Mouse (Mus musculus) cerebellum, adult 18-20 months (tissue): ENCODE measurements at regions not wholly inside any gene's neighbourhood (a gene's known extent, or its start where the extent isn't known, plus 50 kb on each side); places are given as distances from the start of the nearest gene placed in this dataset.

Experiments used
- DNase-seq, 2 experiments: peaks; one replicate each; pipeline ENCODE4 v3.0.0; 2021

DNA sequence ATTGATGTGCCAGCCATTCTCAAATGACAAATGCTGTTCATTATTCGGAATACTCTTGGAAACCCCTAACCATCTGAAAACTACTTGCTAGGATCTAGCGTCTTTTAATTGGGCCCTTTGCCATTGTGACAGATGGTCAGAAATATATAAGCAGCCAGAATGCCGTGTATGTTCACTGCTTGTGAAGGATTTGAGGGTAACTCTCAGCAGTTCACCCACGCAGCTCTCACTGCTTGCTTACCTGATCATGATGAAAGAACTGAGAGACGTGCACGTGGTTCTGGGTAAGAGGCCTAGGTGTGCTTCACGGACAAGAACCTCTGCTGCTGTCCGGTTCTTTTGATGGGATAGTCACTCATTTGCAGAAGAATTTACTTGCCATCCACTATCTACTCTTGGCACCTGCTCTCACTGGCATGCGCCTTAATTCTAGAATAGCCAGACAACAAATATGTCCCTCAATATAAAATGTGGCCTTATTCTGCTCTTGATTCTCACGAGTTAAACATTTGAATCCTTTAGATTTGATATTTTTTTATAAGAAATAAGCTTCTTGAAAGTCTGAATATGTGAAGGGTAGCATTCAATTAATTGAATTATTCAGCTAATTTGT lies 328.1 kb downstream of the Ptprc start:
- DNase-seq: peak; percentile 46 to 53

DNA sequence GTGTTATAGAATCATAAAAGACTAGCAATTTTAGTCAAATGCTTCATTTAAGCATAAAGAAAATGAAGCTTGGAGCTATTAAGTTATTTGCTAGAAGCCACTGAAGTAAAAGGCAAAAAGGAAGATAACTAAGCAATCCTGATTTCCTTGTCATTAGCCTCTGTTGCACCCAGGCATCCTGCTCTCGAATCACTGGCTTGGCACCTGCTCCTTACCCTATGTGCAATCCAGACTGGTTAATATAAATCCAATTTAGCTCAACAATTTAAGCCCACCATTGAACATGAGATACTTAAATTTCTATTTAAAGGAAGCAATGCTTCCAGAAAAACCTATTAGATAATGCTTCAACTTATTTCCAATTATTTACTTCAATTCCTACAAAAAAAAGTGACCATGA lies 328.7 kb downstream of the Ptprc start:
- DNase-seq: peak in 1 of 2 experiments; percentile 7

DNA sequence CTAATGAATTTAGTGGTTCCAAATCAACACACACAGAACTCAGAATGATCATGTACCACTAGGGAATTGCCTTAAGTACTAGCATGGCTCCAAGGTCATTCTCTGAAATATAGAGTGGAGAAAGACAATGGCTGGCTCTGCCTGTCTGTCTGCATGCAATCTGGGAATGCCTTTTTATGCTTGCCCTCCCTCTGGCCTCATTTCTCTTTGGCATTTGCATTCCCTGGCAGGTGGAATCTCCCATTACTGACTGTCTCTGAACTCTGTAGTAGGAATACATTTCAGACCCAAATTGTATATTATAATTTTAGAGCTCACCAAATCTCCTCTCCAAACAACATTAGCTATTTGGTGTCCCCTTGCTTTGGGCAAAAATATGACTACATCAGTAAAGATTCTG lies 335.0 kb downstream of the Ptprc start:
- DNase-seq: peak; percentile 3 to 6

DNA sequence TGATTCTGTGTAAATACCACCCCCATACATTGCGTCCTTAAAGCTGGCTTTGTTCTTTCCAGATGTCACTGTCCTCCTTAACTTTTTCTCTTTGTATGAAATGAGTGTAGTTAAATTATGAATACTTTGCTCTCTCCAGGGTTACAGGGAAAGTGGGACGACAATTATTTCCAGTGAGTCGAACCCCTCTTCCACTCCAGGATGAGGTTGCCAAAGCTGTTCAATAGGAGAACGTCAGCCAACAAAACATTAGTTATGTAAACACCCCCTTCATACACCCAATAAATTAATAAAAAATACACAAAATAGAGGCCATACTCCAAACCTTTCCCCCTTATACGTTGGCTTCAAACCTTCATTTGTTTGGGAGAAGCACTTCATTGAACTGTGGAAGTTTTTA lies 335.8 kb downstream of the Ptprc start:
- no peak for DNase-seq

DNA sequence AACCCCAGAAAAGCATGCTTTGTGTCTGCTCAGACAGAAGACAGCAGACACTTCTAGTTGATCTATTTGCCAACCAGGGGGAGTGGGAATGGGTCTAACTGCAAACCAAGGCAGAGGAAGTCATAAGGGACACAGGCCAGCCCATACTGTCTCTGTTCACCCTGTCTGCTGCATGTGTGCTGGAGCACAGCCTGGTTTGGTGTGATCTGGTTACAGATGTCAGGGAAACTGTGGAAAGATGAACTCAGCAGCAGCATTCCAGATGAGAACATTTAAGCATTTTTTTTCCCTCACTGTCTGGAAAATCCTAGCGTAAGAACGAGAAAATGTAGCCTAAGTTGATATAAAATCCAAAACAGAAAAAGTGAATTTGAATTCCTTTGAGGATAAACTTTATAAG lies 336.2 kb downstream of the Ptprc start:
- no peak for DNase-seq

DNA sequence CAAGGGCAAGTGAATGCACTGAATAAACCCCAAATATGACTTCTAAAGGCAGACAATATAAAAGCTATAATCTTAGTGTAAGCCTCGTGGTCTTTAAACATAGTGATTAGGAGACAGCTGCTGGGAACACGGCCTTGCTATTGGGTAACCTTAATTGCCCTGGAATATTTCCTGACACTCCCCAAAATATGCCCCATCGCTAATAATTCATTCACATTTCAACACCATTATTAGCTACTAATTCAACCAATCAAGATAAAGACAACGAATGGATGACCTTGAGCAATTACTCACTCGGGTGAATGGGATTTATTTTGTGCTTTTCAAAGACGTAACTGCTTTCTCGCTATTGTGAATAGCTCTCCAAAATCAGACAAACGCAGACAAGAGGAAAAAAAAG lies 337.2 kb downstream of the Ptprc start:
- no peak for DNase-seq

DNA sequence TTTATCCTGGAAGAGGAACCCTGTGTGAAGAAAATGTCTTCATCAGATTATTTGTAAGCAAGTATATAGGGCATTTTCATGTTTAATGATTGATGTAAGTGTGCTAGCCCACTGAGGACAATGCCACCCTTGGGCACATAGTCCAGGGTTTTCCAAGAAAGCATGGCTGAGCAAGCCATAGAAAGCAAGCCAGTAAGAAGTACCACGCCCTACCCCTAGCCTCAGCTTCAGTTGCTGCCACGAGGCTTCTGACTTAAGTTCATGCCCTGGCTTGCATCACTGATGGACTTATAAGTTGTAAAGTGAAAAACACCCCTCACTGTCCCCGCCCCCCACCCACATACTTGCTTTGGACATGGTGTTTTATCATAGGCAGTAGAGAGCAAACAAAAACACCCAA lies 342.0 kb downstream of the Ptprc start:
- no peak for DNase-seq

DNA sequence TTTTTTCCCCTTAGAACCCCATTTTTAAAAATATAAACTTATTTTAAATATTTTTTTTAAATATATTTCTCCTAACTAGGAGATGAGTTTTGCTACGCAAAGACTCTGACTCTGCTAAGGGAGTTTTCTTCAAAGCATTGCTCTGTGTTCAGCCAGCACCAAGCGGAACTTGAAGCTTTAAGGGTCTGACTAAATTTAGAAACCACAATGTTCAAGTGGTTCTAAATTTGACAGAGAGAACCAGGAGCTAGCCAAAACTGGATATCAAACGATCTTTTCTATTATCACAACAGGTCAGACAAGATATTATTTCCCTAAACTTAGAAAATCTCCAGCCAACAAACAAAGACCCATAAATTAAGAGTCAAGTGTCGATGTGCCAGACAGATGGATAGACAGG lies 344.2 kb downstream of the Ptprc start:
- DNase-seq: no peak

DNA sequence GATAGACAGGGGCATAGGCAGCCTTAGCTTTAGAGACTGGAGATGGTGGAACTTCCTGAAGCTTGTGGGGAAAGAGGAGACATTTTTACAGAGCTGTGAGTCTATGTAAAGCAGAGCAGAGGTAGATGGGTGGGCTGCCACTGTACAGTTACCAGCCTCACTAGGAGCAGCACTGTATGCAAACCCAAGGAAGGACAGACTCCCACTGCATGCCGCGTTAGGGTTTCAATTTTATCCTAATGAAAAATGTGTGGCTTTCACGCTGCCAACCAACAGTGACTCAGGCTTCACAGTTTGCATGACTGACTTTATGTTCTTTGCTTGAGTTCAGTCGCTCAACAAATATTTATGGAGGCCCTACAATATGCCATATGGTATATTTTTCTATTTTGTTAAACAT lies 348.1 kb downstream of the Ptprc start:
- no peak for DNase-seq

DNA sequence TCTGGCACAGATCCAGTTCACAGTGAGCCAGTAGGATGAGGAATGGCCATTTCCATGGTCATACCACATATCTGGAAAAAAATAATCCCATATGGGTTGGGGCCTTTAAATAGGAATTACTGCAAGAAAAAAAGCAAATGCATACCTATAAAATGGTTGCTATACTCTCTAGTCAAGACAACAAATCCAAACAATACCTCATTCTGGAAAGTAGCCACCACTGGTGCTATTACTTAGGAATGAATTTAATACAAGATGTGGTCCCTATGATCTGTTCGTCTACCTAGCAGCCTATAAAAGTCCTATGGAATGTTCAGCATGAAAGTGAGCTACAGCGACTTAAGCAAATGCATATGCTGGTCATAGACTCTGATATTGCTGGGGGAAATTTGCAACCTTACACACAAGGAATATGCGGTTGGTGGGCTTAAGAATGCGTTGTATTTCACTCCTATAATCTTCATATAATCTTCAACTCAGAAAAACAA lies 360.1 kb downstream of the Ptprc start:
- DNase-seq: no peak

DNA sequence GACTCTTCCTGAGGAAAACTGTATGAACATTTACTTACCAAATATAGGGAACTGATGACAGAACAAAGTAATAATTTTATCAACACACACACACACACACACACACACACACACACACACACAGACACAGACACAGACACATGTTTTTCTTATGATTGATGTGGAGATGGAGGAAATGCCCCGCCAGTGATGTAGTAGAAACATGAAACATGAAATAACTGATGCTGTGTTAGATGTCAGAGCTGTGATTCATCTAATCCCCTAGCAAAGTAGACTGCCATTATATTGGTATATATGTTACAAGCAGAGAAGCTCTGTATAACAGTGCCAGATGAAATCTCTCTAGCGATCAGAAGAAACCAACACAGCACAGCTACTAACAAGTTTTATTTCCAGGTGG lies 361.0 kb downstream of the Ptprc start:
- no peak for DNase-seq

DNA sequence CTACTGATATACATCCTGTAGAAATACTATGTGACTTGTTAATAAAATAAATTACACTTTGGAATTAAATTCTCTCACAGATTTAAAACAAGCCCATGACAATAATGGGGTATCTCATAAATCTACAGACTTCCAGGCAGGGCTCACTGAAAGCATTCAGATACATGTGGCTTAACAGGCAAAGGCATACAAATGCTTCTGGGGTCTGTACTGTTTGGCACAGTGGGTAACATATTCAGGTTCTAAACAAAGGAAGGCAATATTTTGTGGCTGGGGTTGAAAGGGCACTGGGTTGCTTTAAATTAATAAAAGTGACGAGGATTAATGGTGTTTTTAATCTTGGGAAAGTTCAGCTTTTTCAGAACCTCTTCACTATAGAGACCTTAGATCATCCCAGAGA lies 361.8 kb downstream of the Ptprc start:
- DNase-seq: no peak

DNA sequence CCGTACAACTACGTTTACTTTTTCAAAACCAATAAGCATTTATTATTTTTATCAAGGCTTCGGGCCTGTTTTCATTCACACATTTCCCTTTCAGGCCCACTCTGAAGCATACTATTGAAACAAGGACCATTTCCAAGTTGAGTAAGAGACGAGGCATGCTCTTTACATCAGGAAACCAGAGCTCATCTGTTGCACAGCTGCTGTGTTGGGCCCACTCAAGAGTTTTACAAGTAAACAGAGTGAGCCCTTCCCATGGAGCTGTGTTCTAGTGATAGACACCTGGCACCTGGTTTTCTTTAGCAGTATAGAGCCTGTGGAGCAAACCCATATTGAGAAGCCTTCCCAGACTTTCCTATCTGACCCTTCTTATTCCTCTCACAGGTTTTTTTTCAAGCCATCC lies 363.5 kb downstream of the Ptprc start:
- no peak for DNase-seq

DNA sequence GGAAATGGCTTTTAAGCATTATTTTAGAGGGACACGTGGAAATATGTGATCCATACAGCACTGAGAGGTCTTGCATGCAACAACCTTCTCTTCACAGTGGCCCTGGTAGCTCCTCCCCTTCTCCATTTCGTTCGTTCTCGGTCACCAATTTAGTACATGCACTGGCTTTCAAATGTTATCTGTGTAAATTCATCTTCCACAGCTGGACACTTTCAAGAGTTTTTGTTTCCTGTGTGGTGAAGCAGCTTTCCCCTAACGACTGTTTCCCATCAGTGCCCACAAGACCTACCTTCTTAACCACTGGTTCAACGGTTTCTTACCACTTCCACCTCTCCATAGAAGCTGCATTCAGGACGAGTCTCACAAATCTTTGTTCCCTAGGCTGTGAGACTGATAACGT lies 368.8 kb downstream of the Ptprc start:
- DNase-seq: no peak

DNA sequence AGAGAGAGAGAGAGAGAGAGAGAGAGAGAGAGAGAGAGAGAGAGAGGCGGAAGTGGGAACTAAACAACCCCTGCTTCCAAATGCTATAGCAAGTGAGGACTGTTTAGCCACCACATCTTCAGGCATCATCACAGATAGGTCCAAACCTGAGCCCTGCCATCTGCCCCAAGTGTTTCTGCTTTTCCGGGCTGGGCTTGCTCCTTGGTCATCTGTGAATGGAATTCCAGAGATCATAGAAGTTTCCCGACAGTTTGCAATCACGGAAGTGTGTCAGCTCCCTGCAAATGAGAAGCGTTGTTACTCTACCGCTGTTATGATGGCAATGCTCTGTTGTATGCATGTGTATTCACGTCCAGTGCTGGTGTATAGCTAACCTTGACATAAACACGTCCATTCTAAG lies 369.3 kb downstream of the Ptprc start:
- no peak for DNase-seq

DNA sequence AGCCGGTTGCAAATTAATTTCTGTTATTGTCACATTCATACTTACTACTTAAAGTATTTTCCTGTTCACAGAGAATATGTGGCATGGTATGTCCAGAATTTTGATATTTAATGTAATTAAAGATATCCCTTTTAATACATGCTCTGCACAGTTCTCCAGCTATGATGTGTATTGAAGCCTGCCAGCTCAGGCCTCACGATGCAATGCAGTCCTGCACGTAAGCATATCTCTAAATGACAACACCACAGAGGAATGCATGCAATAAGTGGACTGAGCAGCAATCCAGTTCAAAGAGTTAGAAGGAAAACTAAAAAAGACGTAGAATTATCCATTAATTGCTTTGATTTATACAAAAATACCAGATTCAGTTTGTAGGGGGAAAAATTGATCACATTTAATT lies 373.4 kb downstream of the Ptprc start:
- no peak for DNase-seq

DNA sequence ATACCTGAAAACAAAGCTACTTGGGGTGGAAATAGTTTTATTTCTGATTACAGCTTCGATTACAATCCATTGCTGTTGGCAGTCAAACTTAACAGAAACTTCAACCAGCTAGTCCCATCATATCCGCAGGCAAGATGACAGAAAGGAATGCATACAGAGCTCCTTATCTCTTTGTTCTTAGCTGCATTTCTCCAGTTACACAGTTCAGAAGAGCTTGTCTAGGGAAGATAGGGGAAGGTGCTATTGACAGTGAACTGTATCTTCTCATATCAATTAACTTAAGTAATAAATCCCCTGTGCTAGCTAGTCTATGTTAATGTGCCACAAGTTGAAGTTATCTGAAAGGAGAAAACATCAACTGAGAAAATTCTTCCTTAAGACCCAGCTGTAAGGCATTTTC lies 374.8 kb downstream of the Ptprc start:
- DNase-seq: no peak

DNA sequence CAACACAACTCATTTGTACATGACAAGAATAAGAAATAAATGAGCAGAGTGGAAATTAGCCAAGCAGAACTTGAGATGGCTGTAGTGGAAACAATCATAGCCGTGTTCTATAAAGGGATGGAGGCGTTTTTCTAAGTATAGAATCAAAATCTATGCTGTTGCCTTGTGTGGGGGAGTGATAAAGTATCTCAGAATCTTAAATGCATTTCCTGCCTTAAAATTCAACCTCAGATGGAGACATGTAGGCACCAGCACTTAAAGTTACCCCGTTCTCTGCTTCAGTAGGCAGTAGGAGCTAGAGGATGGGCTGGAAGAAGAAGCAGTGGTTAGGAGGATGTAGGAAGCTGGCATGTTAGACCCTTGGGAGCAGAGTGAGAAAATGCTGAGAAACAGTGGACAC lies 386.7 kb downstream of the Ptprc start:
- DNase-seq: no peak

DNA sequence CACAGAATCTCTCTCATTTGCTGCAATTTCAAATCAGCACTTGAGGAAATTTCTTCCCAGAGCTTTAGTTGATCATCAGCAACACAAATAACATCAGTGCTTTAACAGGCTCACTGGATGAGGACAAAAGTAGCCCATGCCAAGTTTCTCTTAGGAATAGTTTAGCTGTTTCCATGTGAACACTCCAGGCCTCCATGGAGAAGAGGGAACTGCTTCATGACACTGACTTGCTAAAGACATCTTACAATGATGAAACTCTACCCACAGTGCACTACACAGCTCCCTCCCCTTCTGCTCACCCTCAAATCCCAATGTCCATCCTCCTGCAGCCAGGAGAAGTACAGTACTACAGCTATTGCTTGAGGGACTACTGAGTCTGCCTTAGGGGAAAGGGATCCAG lies 388.9 kb downstream of the Ptprc start:
- no peak for DNase-seq

DNA sequence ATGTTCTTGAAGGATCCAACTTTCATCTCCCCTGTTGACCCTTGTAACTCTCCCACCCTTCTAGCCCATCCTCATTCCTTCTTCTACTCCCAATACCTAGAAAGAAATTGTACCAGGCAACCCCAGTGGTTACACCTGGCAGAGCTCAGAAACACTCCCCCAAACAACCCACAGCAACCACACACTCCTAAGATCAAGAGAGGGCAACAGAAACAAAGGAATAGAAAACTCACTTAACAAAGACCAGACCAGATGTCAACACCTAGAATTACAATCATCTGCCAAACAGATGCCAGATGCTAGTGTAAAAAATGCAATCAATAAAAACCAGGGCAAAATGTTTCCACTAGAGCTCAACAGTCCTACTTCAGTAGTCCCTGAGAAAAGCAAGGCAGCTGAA lies 400.9 kb downstream of the Ptprc start:
- no peak for DNase-seq

DNA sequence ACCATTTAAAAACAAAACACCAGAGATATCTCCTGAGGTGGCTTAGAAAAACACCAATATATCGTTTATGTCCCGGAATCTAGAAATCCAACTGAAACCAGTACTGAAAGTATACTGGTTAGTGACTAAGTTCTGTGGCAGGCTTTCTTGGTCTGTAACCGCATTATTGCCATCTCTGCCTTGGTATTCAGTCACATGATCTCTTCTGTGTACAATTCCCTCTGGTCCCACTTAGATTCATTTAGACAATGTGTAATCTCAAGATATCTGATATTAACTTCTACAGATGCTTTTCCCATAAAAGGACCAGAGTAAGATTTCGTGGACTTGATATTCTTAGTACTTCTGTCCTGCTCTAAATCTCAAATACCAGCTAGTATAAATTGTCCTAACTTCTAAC lies 414.7 kb downstream of the Ptprc start:
- no peak for DNase-seq

DNA sequence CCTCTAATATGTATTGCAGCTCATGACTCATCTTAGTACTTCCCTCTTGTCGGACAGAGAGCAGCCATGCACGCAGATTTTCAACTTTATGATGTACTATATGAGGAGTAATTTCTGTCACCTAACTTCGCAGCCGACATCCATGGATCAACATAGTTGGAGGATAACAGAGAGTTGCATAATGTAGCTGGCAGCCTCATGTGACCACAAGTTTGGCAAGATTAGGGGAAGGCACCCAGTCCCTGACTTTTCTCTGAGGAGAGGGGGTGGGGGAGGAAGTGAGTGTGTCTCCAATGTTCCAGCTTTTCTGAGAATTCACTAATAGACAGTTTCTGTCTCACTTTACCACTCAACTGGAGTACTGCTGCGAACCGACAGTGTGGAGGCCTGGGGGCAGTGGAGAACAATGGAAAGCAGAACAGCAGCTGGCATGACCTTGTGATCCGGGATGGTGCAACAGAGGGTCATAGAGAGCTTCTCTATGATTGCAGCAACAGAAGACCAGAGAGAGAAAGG lies 424.0 kb downstream of the Ptprc start:
- DNase-seq: no peak

DNA sequence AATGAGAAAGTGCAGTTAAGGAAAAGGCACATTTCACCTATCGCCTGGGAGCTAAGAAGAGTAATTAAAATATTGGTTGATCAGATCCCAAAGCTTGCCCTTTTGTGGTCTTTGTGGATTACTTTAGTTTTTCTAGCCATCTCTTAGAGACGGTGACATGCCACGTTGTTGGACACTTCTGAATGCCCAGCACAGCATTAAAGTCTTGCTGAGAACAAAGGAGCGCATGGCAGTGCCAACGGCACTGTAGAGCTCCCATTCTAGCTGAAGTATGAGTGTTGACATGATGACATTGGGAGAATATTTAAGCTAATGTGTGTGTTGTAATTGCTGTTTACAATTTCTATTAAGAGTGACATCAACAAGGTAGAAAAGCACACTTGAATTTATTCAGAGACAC lies 424.6 kb downstream of the Ptprc start:
- no peak for DNase-seq

DNA sequence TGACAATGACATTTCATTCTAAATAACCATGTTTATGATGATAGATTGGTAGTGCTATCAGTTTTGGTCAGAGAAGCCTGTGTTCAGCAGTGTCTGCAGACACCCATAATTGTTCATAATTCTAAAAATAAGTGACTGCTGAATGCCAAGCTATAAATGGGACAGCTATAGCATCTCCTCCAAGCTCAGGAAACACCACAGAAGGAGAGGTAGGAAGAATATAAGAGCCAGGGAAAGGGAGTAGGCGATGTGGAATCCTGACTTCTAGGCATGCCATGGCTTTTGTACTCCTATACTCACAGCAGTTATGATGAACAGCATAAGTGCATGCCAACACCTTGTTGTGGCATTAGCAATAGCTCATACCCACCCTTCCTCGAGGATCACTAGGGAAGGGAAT lies 429.4 kb downstream of the Ptprc start:
- no peak for DNase-seq

DNA sequence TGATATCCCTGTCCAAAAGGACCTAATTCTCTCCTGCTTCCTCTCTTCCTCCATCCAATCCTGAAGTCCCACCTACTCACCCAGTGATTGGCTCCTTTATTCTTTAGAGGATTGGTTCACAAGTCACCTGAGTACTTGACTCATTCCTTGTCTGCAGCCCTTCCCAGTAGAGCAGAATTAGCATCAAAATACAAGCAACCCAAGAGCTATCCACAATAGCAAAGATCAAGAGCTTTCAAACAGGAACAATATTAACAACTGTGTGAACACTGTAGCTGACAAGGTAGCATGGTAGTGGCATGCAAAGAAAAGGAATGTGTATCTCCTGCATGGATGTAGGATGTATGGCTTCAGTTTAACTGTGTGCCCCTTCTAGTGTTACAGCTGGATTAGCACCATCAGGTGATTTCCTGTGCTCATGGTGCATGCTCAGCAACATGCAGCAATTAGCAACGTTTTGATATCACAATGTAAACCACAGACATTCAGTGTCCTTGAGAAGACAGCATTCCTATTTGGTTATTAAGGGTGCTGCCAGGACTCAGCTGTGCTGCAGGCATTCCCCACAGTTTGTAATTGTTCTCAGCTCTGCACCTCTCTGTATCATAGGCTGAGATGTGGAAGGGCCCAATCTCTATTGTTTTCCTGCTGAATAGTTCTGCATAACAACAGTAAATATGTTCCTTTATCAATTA lies 437.2 kb downstream of the Ptprc start:
- DNase-seq: no peak
